Mouse (Mus musculus) heart, postnatal 0 days (tissue): ENCODE results near the gene Mrgprg.

Experiments
- CTCF ChIP-seq: IDR thresholded peaks from 2 replicates; pipeline ENCODE4 v1.5.1; 2016; ENCODE audit warnings: antibody characterized with exemption, control low read depth, low read depth
- EP300 ChIP-seq: IDR thresholded peaks from 2 replicates; pipeline ENCODE4 v1.6.1; 2016; ENCODE audit warnings: antibody characterized with exemption, low read depth

- TF ChIP-seq CTCF (no peak), EP300 (no peak)
Measured at GRCm38 (mm10) chr7:143726396-143726795, 40.4 kb downstream of the Mrgprg start.
